Mouse (Mus musculus) kidney, embryonic 14.5 days (tissue): ENCODE results near the gene Btnl4. TPM values are rescaled to one million over a fixed set of nuclear protein-coding genes. Genes with fewer than 3 reads are reported as not detected.
"Not testable (repeated sequence)": the region's sequence is repeated elsewhere in the genome, so short reads cannot be mapped to it uniquely, and the experiment has no call there.

Experiments used
- ATAC-seq: fragments of 200-750 bp; cut with Nextera tagmentation; 2 replicates; pipeline ENCODE4 v1.8.0; 2017; ENCODE audit warnings: moderate number of reproducible peaks, mild to moderate bottlenecking, moderate TSS enrichment, moderate library complexity; ENCODE audit not compliant: low FRiP score, low TSS enrichment
- H3K27ac ChIP-seq: fragments of 300-500 bp; sonication (generic); 2 replicates; pipeline ENCODE4 v1.5.1; 2014; ENCODE audit warnings: low read depth, mild to moderate bottlenecking, low read length, moderate library complexity, mixed read lengths
- H3K27me3 ChIP-seq: fragments of 300-500 bp; sonication (generic); 2 replicates; pipeline ENCODE4 v1.6.1; 2014; ENCODE audit warnings: mild to moderate bottlenecking, low read length; ENCODE audit not compliant: control insufficient read depth, insufficient read depth
- H3K36me3 ChIP-seq: fragments of 300-500 bp; sonication (generic); 2 replicates; pipeline ENCODE4 v1.6.1; 2014; ENCODE audit warnings: low read length, mixed read lengths; ENCODE audit not compliant: control insufficient read depth, insufficient read depth
- H3K4me1 ChIP-seq: fragments of 300-500 bp; sonication (generic); 2 replicates; pipeline ENCODE4 v1.6.1; 2014; ENCODE audit warnings: low read length, mixed read lengths; ENCODE audit not compliant: control insufficient read depth, insufficient read depth
- H3K4me2 ChIP-seq: fragments of 300-500 bp; sonication (generic); replicated peaks from 2 replicates; pipeline ENCODE4 v1.6.1; 2014; ENCODE audit warnings: low read depth, mild to moderate bottlenecking, low read length
- H3K4me3 ChIP-seq: fragments of 300-500 bp; sonication (generic); 2 replicates; pipeline ENCODE4 v1.5.1; 2014; ENCODE audit warnings: mild to moderate bottlenecking, low read length
- H3K9ac ChIP-seq: fragments of 300-500 bp; sonication (generic); 2 replicates; pipeline ENCODE4 v1.6.1; 2014; ENCODE audit warnings: low read depth, mild to moderate bottlenecking, low read length, moderate library complexity
- H3K9me3 ChIP-seq: fragments of 300-500 bp; sonication (generic); 2 replicates; pipeline ENCODE4 v1.6.1; 2016; ENCODE audit warnings: low read length; ENCODE audit not compliant: control insufficient read depth
- WGBS: fragments of 180-500 bp; shearing (Covaris S2); extraction: QIAGEN DNeasy Blood & Tissue Kit; methylation state at CpG from one replicate; pipeline ENCODE4 v1.1.7; 2014; 5-methylcytosine and 5-hydroxymethylcytosine counted together
- polyA plus RNA-seq: library from polyadenylated mRNA; unstranded; fragments of >200 nt; fragmentation: Nextera tagmentation; extraction: Ambion mirVana; gene quantifications from 2 replicates; pipeline ENCODE4 v1.2.1, GENCODE M21; 2014

Btnl4 gene
- polyA plus RNA-seq, 1 experiment from 2014 or later = not detected

- not testable (repeated sequence) for H3K9me3 ChIP-seq, H3K9ac ChIP-seq, ATAC-seq, H3K4me1 ChIP-seq, H3K27ac ChIP-seq, H3K4me2 ChIP-seq, H3K36me3 ChIP-seq, H3K27me3 ChIP-seq, H3K4me3 ChIP-seq
- WGBS = 57% methylated on average over 3 of the region's 3 CpGs
Measured at GRCm38 (mm10) chr17:34497319-34497718, 20.2 kb upstream of the Btnl4 start.

DNA sequence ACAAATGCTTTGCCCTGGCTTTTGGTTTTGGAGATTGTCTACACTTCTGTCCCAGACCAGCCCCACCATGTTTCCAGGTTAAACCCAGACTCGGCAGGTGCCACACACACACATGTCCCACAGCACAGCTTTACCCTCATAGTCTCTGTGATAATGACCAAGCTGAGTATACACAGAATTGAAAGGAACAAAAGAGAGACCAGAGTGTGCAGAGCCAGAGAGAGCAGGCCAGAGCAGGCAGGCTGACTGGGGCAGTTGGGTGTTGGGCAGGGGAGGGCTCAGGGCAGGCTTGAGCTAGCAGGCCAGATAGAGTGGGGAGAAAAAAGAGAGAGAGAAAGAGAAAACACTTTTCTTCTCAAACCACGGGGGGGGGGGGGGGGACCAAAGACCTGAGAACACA, 19.4 kb upstream of the Btnl4 start:
- Histone ChIP-seq H3K4me2 (no peak overlapping the region), H3K36me3 (no peaks in the 10 kb centered on the region), H3K4me1 (no peaks in the 10 kb centered on the region), H3K9ac (no peak overlapping the region), H3K27me3 (no peaks in the 10 kb centered on the region), H3K4me3 (no peak overlapping the region), H3K27ac (no peak overlapping the region), H3K9me3 (no peaks in the 10 kb centered on the region)
- 92% methylated on average over 1 of the region's 2 CpGs for WGBS
- ATAC-seq = no peak

GRCm38 (mm10) chr17:34495156-34495555, 18.0 kb upstream of the Btnl4 start:
- ATAC-seq, H3K4me3 ChIP-seq, H3K36me3 ChIP-seq, H3K27ac ChIP-seq, H3K4me1 ChIP-seq, H3K4me2 ChIP-seq, H3K9me3 ChIP-seq, H3K27me3 ChIP-seq, H3K9ac ChIP-seq: not testable (repeated sequence)
- WGBS = 84% methylated on average over 2 of the region's 2 CpGs

- ATAC-seq = no peak
- no peak overlapping the region for H3K27ac ChIP-seq
- H3K36me3 ChIP-seq = no peaks in the 10 kb centered on the region
- no peaks in the 10 kb centered on the region for H3K27me3 ChIP-seq
- no peak overlapping the region for H3K4me3 ChIP-seq
- no peak overlapping the region for H3K4me2 ChIP-seq
- H3K9ac ChIP-seq = no peak overlapping the region
- no peaks in the 10 kb centered on the region for H3K4me1 ChIP-seq
- H3K9me3 ChIP-seq = no peaks in the 10 kb centered on the region
Measured at GRCm38 (mm10) chr17:34492796-34493195, 15.7 kb upstream of the Btnl4 start.

- no peak overlapping the region for H3K27ac ChIP-seq
- H3K27me3 ChIP-seq = no peaks in the 10 kb centered on the region
- H3K4me2 ChIP-seq = no peak overlapping the region
- no peaks in the 10 kb centered on the region for H3K4me1 ChIP-seq
- H3K9ac ChIP-seq = no peak overlapping the region
- no peak overlapping the region for H3K4me3 ChIP-seq
- 84% methylated on average over 1 of the region's 2 CpGs for WGBS
- H3K9me3 ChIP-seq = no peaks in the 10 kb centered on the region
- no peak for ATAC-seq
- no peaks in the 10 kb centered on the region for H3K36me3 ChIP-seq
Measured at GRCm38 (mm10) chr17:34476427-34476826, 691 bp downstream of the Btnl4 start.

DNA sequence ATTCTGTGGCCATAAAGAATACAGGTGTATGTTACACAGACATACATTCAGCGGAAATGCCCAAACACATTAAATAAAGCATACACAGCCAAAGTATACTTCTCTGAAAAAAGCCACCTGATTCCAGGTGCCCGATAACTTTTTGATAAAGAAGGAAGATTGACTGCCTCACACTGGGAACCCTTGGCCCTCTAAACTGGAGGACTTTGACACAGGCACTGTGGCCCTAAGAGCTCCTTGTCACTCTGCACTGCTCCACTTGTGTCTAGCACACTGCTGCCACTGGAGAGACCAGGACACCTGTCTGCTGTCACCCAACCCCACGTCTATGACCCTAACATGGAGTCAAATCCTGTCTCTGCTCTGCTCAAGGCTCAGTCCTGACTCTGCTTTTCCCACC, 2.1 kb downstream of the Btnl4 start:
- Histone ChIP-seq H3K4me3 (no peak overlapping the region), H3K36me3 (no peaks in the 10 kb centered on the region), H3K4me2 (no peak overlapping the region), H3K27me3 (no peaks in the 10 kb centered on the region), H3K9ac (no peak overlapping the region), H3K27ac (no peak overlapping the region), H3K9me3 (no peaks in the 10 kb centered on the region), H3K4me1 (no peaks in the 10 kb centered on the region)
- WGBS = 82% methylated on average over 3 of the region's 3 CpGs
- ATAC-seq = no peak

GRCm38 (mm10) chr17:34470491-34470890, 6.6 kb downstream of the Btnl4 start:
- ATAC-seq = no peak
- WGBS = 80% methylated on average over 2 of the region's 2 CpGs

GRCm38 (mm10) chr17:34465906-34466305, 11.2 kb downstream of the Btnl4 start:
- not testable (repeated sequence) for H3K4me2 ChIP-seq, H3K27ac ChIP-seq, ATAC-seq, H3K4me1 ChIP-seq, H3K4me3 ChIP-seq, H3K27me3 ChIP-seq, H3K9me3 ChIP-seq, H3K36me3 ChIP-seq, H3K9ac ChIP-seq

More at GRCm38 (mm10) chr17:34470491-34470890, 6.6 kb downstream of the Btnl4 start:
- H3K36me3 ChIP-seq = no peaks in the 10 kb centered on the region
- H3K27me3 ChIP-seq = no peaks in the 10 kb centered on the region
- H3K4me1 ChIP-seq = no peaks in the 10 kb centered on the region
- no peak overlapping the region for H3K27ac ChIP-seq
- H3K9ac ChIP-seq = no peak overlapping the region
- H3K4me2 ChIP-seq = no peak overlapping the region
- no peaks in the 10 kb centered on the region for H3K9me3 ChIP-seq
- no peak overlapping the region for H3K4me3 ChIP-seq

DNA sequence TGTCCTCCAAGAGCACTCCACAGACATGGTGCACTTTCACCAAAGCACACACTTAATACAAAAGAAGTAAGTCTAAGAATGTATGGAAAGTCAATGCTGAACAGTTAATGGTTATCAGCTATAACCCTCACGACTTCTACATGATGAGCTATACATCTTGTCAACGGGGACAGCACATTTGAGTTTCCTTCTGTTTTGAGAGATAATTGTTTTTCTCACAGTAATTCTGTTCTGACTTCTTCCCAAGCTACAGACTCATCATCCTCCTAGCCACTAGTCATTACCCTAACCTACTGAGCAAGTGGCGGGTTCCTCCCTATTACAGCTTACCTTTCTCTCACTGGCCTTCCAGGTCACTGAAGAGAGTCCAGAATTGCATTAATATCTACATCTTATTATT, 17.9 kb downstream of the Btnl4 start:
- H3K27ac ChIP-seq = no peak overlapping the region
- no peaks in the 10 kb centered on the region for H3K9me3 ChIP-seq
- 89% methylated on average over 3 of the region's 3 CpGs for WGBS
- no peak overlapping the region for H3K9ac ChIP-seq
- no peak for ATAC-seq
- no peak overlapping the region for H3K4me2 ChIP-seq
- no peak overlapping the region for H3K4me3 ChIP-seq
- H3K27me3 ChIP-seq = no peaks in the 10 kb centered on the region
- no peaks in the 10 kb centered on the region for H3K4me1 ChIP-seq
- no peaks in the 10 kb centered on the region for H3K36me3 ChIP-seq

DNA sequence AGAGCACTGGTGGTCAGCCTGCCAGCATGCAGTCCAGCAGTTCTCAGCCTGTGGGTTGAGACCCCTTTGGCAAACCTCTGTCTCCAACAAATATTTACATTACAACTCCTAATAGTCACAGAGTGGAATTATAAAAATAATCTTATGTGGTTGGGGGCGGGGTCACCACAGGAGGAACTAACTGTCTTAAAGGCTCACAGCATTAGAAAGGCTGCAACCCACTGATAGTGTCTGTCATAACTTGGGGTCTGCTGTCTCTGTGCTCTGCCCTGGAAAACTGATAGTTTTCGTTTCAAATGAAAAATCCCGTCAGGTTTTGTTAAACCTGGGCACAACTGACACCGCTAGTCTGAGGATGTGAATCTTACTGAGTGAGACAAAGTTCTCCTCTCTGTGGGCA, 19.4 kb downstream of the Btnl4 start:
- no peak overlapping the region for H3K9ac ChIP-seq
- no peaks in the 10 kb centered on the region for H3K36me3 ChIP-seq
- H3K4me3 ChIP-seq = no peak overlapping the region
- no peak for ATAC-seq
- no peaks in the 10 kb centered on the region for H3K9me3 ChIP-seq
- H3K27me3 ChIP-seq = no peaks in the 10 kb centered on the region
- H3K4me1 ChIP-seq = no peaks in the 10 kb centered on the region
- WGBS = 80% methylated on average over 4 of the region's 4 CpGs
- no peak overlapping the region for H3K27ac ChIP-seq
- no peak overlapping the region for H3K4me2 ChIP-seq
